In genomic region chr7:24296386-24296785, GRCm38 (mm10) we compare ENCODE assay signal across 22 mouse cellular contexts. TPM values are rescaled to one million over a fixed set of nuclear protein-coding genes. Genes with fewer than 3 reads are reported as not detected.
DNase-seq lines count a peak whose midpoint lies in the region; ATAC-seq lines count a peak whose summit lies in the region.
"Had no signal": no experiment of that assay in that cellular context is flagged by ENCODE, and none has a peak within 500 bp of the region (broad histone marks: within the 10 kb centered on the region; RNA-seq: fewer than 3 reads in every experiment).

No protein-coding gene starts in this region.

- DNase-seq in heart, adult 11 months = peak; percentile 66
- DNase-seq in heart, postnatal 25 days (ENCODE audit: low spot score) = no peak
- DNase-seq in heart, embryonic 10.5 days (ENCODE audit: low spot score) = peak; percentile 52
- no peak for DNase-seq in heart, postnatal 4 days
- DNase-seq in midbrain, embryonic 11.5 days (ENCODE audit: low spot score, missing footprints) = peak; percentile 21
- DNase-seq: adrenal gland, adult 2 months; adrenal gland, adult 8-10 months; adrenal gland, postnatal 10 days; adrenal gland, postnatal 14 days; adrenal gland, postnatal 25 days; adrenal gland, postnatal 36 days; B cell, adult 2 months; cerebellum, adult 11 months; cerebellum, adult 11-12 months; cerebellum, adult 18-20 months had no signal

- no peak overlapping the region for H3K4me3 ChIP-seq in heart, embryonic 10.5 days
- no peak overlapping the region for H3K4me3 ChIP-seq in midbrain, embryonic 11.5 days (ENCODE audit: low read depth, low read length)
- H3K4me3 ChIP-seq in midbrain, embryonic 13.5 days (replicated peaks) = no peak overlapping the region

- peaks cover 10% of the 10 kb centered on the region; the same call in 1 of the 2 replicates for H3K4me1 ChIP-seq in heart, embryonic 10.5 days
- H3K4me1 ChIP-seq in midbrain, embryonic 11.5 days (ENCODE audit: control insufficient read depth, insufficient read depth, low read length) = peaks cover 15% of the 10 kb centered on the region
- H3K4me1 ChIP-seq in midbrain, embryonic 13.5 days (replicated peaks) = peaks cover 27% of the 10 kb centered on the region

- intact Hi-C loops in heart, postnatal 25 days (cut with DNase I) = no loop called here

- no peak overlapping the region for H3K27ac ChIP-seq in heart, embryonic 10.5 days
- no peak overlapping the region for H3K27ac ChIP-seq in midbrain, embryonic 11.5 days (ENCODE audit: low read depth, low read length)
- H3K27ac ChIP-seq in midbrain, embryonic 13.5 days = no peak overlapping the region

- no peaks in the 10 kb centered on the region for H3K27me3 ChIP-seq in heart, embryonic 10.5 days (ENCODE audit: insufficient read depth, poor library complexity, severe bottlenecking)
- H3K27me3 ChIP-seq in midbrain, embryonic 11.5 days (ENCODE audit: control insufficient read depth, insufficient read depth, low read length) = no peaks in the 10 kb centered on the region
- no peaks in the 10 kb centered on the region for H3K27me3 ChIP-seq in midbrain, embryonic 13.5 days
- H3K27me3 ChIP-seq: CH12.LX, Patski had no signal

- H3K4me2 ChIP-seq in midbrain, embryonic 11.5 days = no peak overlapping the region
- no peak overlapping the region for H3K4me2 ChIP-seq in midbrain, embryonic 13.5 days (replicated peaks)

- H3K9me3 ChIP-seq in heart, embryonic 10.5 days = no peaks in the 10 kb centered on the region
- H3K9me3 ChIP-seq in midbrain, embryonic 11.5 days (ENCODE audit: control insufficient read depth, low read length) = no peaks in the 10 kb centered on the region
- no peaks in the 10 kb centered on the region for H3K9me3 ChIP-seq in midbrain, embryonic 13.5 days

- WGBS in heart, embryonic 10.5 days = 90% methylated on average over 7 of the region's 7 CpGs
- 96% methylated on average over 6 of the region's 7 CpGs for WGBS in midbrain, embryonic 11.5 days
- 98% methylated on average over 7 of the region's 7 CpGs for whole genome bisulfite sequencing in midbrain, embryonic 13.5 days

- H3K36me3 ChIP-seq in heart, embryonic 10.5 days = peaks cover 58% of the 10 kb centered on the region
- peaks cover 27% of the 10 kb centered on the region for H3K36me3 ChIP-seq in midbrain, embryonic 11.5 days (ENCODE audit: control insufficient read depth, insufficient read depth, low read length)
- H3K36me3 ChIP-seq in midbrain, embryonic 13.5 days = peaks cover 59% of the 10 kb centered on the region

- ATAC-seq in midbrain, embryonic 11.5 days (ENCODE audit: low FRiP score) = no peak
- ATAC-seq in midbrain, embryonic 13.5 days = no peak
- ATAC-seq: activated CD4-positive, CD25-positive, alpha-beta regulatory T cell, adult 4 months; CD4-positive, CD25-positive, alpha-beta regulatory T cell, adult 4 months; Patski had no signal

- H3K9ac ChIP-seq in midbrain, embryonic 11.5 days (ENCODE audit: low read length) = no peak overlapping the region
- no peak overlapping the region for H3K9ac ChIP-seq in midbrain, embryonic 13.5 days (replicated peaks)

RNA-seq across cellular contexts. Expression of gene Zfp61, which starts 4.6 kb away (rescaled TPM):
- total RNA-seq in heart, postnatal 25 days (2021) = 1 to 10 TPM; 3.1 to 4.5 TPM
- 20.7 and 27.2 TPM in 2 replicates for polyA plus RNA-seq in heart, embryonic 10.5 days (2016; fragmentation: Nextera tagmentation; extraction: Ambion mirVana)
- total RNA-seq in heart, postnatal 4 days (2021) = 1 to 10 TPM; 4.2 to 6.6 TPM
- 37.1 and 40.8 TPM in 2 replicates for polyA plus RNA-seq in midbrain, embryonic 11.5 days (2014; fragmentation: Nextera tagmentation; extraction: Ambion mirVana)
- polyA plus RNA-seq in midbrain, embryonic 13.5 days (2015; fragmentation: Nextera tagmentation; extraction: Ambion mirVana) = 41.2 and 49.4 TPM in 2 replicates

RNA-seq across cellular contexts. Expression of gene Zfp94, which starts 20.1 kb away (rescaled TPM):
- 1 to 10 TPM; 1.8 to 2.5 TPM for total RNA-seq in heart, postnatal 25 days (2021)
- polyA plus RNA-seq in heart, embryonic 10.5 days (2016; fragmentation: Nextera tagmentation; extraction: Ambion mirVana) = 7.0 and 10.1 TPM in 2 replicates
- total RNA-seq in heart, postnatal 4 days (2021) = 1 to 10 TPM; 1.0 to 1.8 TPM
- polyA plus RNA-seq in midbrain, embryonic 11.5 days (2014; fragmentation: Nextera tagmentation; extraction: Ambion mirVana) = 13.0 and 14.3 TPM in 2 replicates
- polyA plus RNA-seq in midbrain, embryonic 13.5 days (2015; fragmentation: Nextera tagmentation; extraction: Ambion mirVana) = 19.4 and 22.0 TPM in 2 replicates

RNA-seq across cellular contexts. Expression of gene Zfp93, which starts 26.2 kb away (rescaled TPM):
- total RNA-seq in heart, postnatal 25 days (2021) = 1 to 10 TPM; 3.2 to 3.7 TPM
- 5.8 and 6.4 TPM in 2 replicates for polyA plus RNA-seq in heart, embryonic 10.5 days (2016; fragmentation: Nextera tagmentation; extraction: Ambion mirVana)
- total RNA-seq in heart, postnatal 4 days (2021) = 1 to 10 TPM; 3.7 to 4.8 TPM
- 7.1 and 8.8 TPM in 2 replicates for polyA plus RNA-seq in midbrain, embryonic 11.5 days (2014; fragmentation: Nextera tagmentation; extraction: Ambion mirVana)
- polyA plus RNA-seq in midbrain, embryonic 13.5 days (2015; fragmentation: Nextera tagmentation; extraction: Ambion mirVana) = 7.7 and 7.8 TPM in 2 replicates
- total RNA-seq: MEL had no signal

RNA-seq across cellular contexts. Expression of gene Tescl, which starts 37.4 kb away (rescaled TPM):
- not detected for total RNA-seq in heart, postnatal 25 days (2021)
- polyA plus RNA-seq in heart, embryonic 10.5 days (2016; fragmentation: Nextera tagmentation; extraction: Ambion mirVana) = not detected in 2 replicates
- under 1 TPM; 0.32 to 0.33 TPM for total RNA-seq in heart, postnatal 4 days (2021)
- 0.26 TPM in 1 of 2 replicates, not detected in the other for polyA plus RNA-seq in midbrain, embryonic 11.5 days (2014; fragmentation: Nextera tagmentation; extraction: Ambion mirVana)
- 0.40 TPM in 1 of 2 replicates, not detected in the other for polyA plus RNA-seq in midbrain, embryonic 13.5 days (2015; fragmentation: Nextera tagmentation; extraction: Ambion mirVana)
- total RNA-seq: adrenal gland, postnatal 14 days; CH12.LX; G1E; MEL had no signal
- polyA plus RNA-seq: activated CD4-positive, CD25-positive, alpha-beta regulatory T cell, adult 4 months; CD4-positive, CD25-positive, alpha-beta regulatory T cell, adult 4 months; G1E; Patski had no signal

RNA-seq across cellular contexts. Expression of gene Zfp108, which starts 41.8 kb away (rescaled TPM):
- total RNA-seq in heart, postnatal 25 days (2021) = 1 to 10 TPM; 1.7 to 1.8 TPM
- polyA plus RNA-seq in heart, embryonic 10.5 days (2016; fragmentation: Nextera tagmentation; extraction: Ambion mirVana) = 1.8 and 2.5 TPM in 2 replicates
- total RNA-seq in heart, postnatal 4 days (2021) = 1 to 10 TPM; 1.2 to 1.4 TPM
- polyA plus RNA-seq in midbrain, embryonic 11.5 days (2014; fragmentation: Nextera tagmentation; extraction: Ambion mirVana) = 2.5 and 2.7 TPM in 2 replicates
- 4.6 and 5.1 TPM in 2 replicates for polyA plus RNA-seq in midbrain, embryonic 13.5 days (2015; fragmentation: Nextera tagmentation; extraction: Ambion mirVana)
- total RNA-seq: CH12.LX, MEL had no signal
- polyA plus RNA-seq: G1E had no signal

Comparison
In these comparisons a context has a peak if more than half of its experiments do, and no peak if none do; other contexts are left out.
1. DNase-seq: peak in heart, adult 11 months (single experiment), heart, embryonic 10.5 days (single experiment) and midbrain, embryonic 11.5 days (single experiment); none in heart, postnatal 25 days (single experiment) and heart, postnatal 4 days (single experiment).